Mouse (Mus musculus) kidney, postnatal 4 days (tissue): ENCODE data around the gene Atpaf2.

ENCODE experiments used
- DNase-seq, 2 experiments: peaks; one replicate each; pipeline ENCODE4 v3.0.0; 2021; ENCODE audit warnings: mixed read lengths in 2 of 2

Atpaf2 gene

GRCm38 (mm10) chr11:60396546-60396945 is 21.7 kb downstream of the Atpaf2 start:
- peak; percentile 51 for DNase-seq

DNA sequence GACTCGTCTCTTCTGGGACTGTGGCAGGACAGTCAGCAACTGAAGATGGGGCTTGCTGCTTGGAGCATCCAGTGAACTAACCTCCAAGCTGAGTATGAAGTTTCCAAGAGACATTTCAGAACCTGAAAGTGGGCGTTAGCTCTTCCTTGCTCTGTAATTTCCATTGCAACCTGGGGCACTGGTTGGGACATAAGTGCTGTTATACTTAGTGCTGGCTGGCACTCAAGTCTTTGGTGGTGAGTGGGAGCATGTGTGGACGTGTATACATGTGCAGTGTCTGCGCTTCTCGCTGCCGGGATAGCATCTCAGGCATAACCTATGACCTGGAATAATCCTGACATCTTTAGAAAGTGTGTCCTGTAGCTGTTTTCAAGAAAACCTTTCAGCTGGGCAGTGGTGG is 26.9 kb downstream of the Atpaf2 start:
- DNase-seq, result no peak

DNA sequence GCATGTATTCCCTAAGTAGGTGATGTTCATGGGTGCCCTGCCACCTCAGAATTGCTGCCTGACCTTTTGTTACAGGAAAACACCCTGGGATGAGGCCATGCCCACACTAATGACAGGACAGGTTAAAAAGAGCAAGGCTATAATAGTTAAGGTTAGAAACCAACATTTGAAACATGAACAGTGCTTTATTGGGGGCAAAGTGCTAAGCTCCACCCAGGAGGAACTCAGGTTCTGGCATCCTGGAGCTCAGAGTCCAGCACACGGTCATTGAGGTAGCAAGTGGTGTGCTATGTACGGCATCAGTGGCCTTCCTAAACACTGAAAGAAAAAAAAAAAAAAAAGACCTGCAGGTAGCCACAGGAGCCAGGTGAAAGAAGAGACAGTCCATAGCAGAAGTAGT is 30.3 kb downstream of the Atpaf2 start:
- DNase-seq, result no peak

- DNase-seq, result no peak
Measured at GRCm38 (mm10) chr11:60385946-60386345, 32.3 kb downstream of the Atpaf2 start.

GRCm38 (mm10) chr11:60384762-60385421 is 33.4 kb downstream of the Atpaf2 start:
- peak in 1 of 2 experiments; percentile 21 for DNase-seq

- no peak for DNase-seq
Measured at GRCm38 (mm10) chr11:60383518-60383917, 34.7 kb downstream of the Atpaf2 start.

DNA sequence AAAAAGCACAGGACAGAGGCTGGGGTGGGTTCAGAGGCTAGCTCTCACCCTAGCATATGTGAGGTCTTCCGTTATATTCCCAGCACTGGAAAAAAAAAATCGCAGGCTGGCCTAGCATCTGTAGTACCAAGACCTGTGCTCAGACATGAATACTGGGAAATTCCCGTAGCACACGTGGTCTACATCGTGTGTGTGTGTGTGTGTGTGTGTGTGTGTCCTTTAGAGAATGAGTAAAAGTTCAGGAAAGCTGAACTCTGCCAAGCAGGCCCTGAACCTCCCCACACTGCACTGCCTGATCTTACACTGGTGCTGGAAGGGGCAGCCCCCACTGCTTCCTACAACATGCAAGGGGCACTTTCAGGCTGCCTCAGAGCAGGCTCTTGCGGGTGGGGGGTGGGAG is 43.8 kb downstream of the Atpaf2 start:
- no peak for DNase-seq

- DNase-seq, result no peak
Measured at GRCm38 (mm10) chr11:60370431-60370830, 47.8 kb downstream of the Atpaf2 start.

- no peak for DNase-seq
Measured at GRCm38 (mm10) chr11:60369448-60369847, 48.8 kb downstream of the Atpaf2 start.

DNA sequence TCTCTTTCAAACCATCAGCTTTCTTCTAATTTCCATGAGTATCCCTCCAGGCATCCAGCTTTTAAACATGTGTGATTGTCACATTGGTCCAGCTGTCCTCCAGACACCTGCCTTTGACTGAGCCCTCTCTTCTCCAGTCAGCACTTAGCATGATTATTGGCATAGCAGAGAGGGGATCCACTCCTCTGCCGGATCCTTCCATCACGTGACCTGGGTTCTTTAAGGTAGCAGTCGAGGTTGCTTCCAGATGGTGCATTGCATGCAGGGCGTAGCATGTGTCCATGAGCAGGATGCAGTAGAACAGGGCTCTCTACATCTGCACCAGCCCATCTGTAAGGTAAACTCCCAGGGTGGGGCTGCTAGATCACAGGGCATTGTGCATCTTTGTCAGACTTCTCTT is 49.3 kb downstream of the Atpaf2 start:
- DNase-seq, result no peak

- no peak for DNase-seq
Measured at GRCm38 (mm10) chr11:60367256-60367655, 51.0 kb downstream of the Atpaf2 start.

- peak in 1 of 2 experiments; percentile 31 for DNase-seq
Measured at GRCm38 (mm10) chr11:60366239-60367019, 51.8 kb downstream of the Atpaf2 start.

GRCm38 (mm10) chr11:60360631-60361201 is 57.5 kb downstream of the Atpaf2 start:
- peak in 1 of 2 experiments; percentile 24 for DNase-seq

DNA sequence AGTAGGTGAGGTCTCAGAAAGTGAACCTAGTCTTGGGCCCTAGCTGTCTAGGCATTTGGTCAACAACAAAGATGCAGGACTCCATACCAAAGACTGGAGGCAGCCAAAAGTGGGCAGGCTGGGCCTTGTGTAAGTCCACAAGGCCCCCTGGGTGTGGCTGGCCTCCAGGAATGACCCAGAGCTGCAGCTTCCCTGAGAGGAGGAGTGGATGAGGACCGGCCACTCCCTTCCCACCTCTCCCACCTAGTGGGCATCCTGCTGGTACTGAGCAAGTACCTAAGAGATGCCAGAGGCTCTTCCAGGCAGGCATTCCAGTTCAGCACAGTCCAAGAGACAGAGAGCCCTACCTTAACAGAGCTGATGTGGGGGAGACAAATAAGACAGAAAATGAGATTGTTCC is 58.3 kb downstream of the Atpaf2 start:
- no peak for DNase-seq

- DNase-seq, result no peak
Measured at GRCm38 (mm10) chr11:60359138-60359537, 59.1 kb downstream of the Atpaf2 start.

DNA sequence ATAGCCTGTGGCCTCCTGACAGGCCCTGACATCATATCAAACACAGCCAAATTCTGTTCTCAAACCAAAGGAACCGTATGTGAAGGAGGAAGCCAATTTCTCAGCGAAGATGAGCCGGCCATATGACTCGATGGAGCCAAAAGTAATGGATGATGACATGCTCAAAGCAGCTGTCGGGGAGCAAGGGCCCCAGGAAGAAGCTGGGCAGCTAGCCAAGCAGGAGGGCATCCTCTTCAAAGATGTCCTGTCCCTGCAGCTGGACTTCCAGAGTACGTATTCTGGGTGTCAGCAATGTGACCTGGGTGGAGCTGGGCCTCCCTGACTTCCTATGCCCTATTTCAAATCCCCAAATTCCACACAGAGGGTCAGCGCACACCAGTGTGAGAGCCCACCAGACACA is 59.7 kb downstream of the Atpaf2 start:
- peak in 1 of 2 experiments; percentile 23 for DNase-seq

DNA sequence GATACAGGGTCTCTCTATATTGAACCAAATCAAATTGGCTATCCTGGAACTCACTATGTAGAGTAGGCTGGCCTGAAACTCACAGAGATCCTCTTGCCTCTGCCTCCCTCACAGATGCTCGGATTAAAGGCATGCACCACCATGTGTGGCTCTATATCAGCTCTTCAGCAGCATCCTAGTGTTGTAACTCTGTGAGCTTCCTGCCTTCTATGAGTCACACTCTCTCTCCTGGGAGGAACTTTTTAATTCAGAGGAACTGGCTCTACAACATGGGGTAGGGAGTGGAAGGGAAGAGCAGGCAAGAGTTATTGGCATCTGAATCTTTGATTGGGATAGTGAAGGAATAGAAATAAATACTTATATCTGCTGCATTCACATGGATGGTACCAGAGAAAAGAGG is 61.1 kb downstream of the Atpaf2 start:
- no peak for DNase-seq

DNA sequence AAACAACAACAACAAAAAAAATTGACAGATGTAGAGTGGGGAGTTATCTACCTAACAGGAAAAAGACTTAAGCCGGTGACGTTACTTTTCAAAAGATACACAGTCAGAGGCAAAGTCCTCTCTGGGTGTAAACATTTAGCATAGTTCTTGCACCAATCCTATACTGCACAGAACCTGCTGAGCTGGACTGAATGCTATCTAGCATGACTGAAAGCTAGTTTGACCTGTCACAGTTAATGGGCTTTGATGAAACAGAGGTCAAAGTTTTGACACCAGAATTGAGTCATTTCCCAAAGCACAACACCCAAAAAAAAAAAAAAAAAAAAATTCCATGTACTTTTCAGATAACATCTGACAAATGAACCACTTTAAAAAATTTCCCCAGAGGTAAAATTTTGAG is 62.3 kb downstream of the Atpaf2 start:
- DNase-seq, result no peak

DNA sequence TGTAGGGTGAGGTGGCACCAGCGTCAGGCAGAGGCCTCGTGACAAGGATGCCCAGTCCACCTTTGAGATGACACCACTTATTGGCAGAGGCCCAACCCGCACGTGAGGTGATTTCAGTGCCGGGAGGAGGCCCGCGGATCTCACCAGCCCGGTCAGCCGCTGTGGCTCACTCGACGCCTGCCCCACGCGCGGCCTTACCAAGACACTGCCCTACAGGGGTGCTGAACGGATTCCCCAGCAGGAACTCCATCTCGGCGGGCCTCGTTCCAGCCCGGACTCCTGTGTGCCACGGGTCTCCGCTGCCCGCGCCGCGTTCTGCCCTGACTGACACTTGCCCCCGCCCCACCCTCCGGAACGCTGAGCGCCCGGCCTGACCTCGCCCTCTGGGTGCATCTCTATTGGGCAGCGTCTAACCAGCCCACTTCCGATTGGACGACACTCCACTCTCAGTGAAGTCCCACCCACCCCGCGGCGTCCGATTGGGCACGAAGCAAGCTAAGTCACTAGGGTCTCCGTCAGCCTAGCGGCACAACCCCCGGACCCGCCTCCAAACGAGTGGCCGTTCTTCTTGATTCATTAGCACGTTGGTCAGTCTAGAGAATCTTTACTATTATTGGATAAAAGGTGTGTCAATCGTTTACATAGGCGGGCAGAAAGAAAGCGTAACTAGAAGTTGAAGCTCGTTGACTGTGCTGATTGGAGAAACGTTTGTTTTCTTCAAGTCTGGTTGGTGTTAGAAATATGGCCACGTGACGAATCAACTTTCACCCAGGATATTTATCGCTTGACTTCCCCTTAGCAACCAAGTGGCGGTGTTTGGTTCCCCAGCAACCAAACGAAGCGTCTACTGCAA is 65.5 kb downstream of the Atpaf2 start, which contains the start of the genes Tom1l2 and Drc3:
TSS of gene Tom1l2 (minus strand) at position 347 of the 853 bp plus-strand sequence.
TSS of gene Drc3 (plus strand) at position 771 of the 853 bp plus-strand sequence.
- peak; percentile 99 to 100 for DNase-seq

GRCm38 (mm10) chr11:60351925-60352371 is 66.3 kb downstream of the Atpaf2 start:
- DNase-seq, result peak; percentile 30 to 50

DNA sequence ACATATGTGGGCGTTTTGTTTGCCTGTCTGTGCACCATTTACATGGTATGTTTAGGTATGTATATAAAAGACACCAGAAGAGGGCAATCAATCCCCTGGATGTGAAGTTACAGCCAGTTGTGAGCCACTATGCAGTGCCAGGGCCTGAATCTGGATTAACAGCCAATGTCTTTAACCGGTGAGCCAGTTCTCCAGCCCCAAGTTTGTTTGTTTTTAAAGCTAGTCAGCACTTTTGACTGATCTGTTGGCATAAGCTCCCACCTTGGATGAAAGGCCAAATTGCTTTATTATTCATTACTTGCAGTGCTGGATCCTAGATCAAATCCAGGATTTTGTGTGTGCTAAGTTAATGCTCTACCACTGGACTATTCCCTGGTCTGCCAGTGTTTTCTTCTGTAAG is 66.9 kb downstream of the Atpaf2 start:
- peak in 1 of 2 experiments; percentile 20 for DNase-seq
